Mouse (Mus musculus): ENCODE data around the gene Card11. TPM values are rescaled to one million over a fixed set of nuclear protein-coding genes. Genes with fewer than 3 reads are reported as not detected.

Gene Card11
- 1.8 TPM in 1 of 2 replicates, not detected in the other for polyA plus RNA-seq (2012; ENCODE audit: insufficient read depth, low replicate concordance)

GRCm38 (mm10) chr5:141000349-141000748 lies at the start of gene Card11:
Gene Card11, minus strand, starts transcription at chr5:141000582.
- H3K27me3 ChIP-seq (replicated peaks), result peaks cover 2% of the 10 kb centered on the region
- peaks cover 10% of the 10 kb centered on the region for H3K4me1 ChIP-seq
- TF ChIP-seq FLI1 (IDR thresholded peaks at IDR 0.05; ENCODE audit: low read length) (no peak), GATA1 (IDR thresholded peaks at IDR 0.05; ENCODE audit: borderline replicate concordance, low read length) (no peak)
- H3K9me3 ChIP-seq, result peaks cover 7% of the 10 kb centered on the region; the same call in 1 of the 2 replicates
- H3K4me3 ChIP-seq (replicated peaks), result peak within 1 kb of the TSS; percentile 63
- H3K36me3 ChIP-seq (replicated peaks; ENCODE audit: low read length), result no peaks in the 10 kb centered on the region

DNA sequence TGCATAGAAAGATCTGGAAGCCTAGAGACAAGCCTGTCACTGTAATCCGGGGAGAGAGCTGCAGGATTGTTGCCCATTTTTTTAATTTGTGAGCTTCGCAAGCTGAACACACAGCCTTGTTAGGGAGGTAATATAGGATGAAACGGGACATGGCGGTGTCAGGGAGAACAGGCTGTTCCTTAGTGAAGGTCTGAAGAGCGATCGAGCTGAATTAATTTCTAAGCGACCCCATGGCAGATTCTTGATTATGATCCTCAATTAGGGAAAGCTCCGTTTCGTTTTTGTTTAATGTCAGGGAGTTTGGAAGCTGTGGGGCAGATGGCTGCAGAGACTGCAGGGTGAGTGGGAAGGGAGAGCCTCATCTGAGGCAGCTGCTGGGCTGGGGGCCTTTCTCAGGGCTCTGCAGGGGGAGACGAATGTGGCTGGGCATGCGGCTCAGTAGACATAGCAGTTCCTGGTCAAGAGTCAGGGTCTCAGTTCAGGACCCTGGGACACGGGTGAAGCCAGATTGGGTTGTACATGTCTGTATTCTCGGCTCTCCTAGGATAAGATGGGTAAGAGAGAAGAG lies 47.4 kb upstream of the Card11 start:
- TF ChIP-seq GATA1 (IDR thresholded peaks at IDR 0.05; ENCODE audit: borderline replicate concordance, low read length), result no peak
- TF ChIP-seq FLI1 (IDR thresholded peaks at IDR 0.05; ENCODE audit: low read length), result no peak
- Histone ChIP-seq H3K4me1 (peaks cover 19% of the 10 kb centered on the region), H3K9me3 (peaks cover 16% of the 10 kb centered on the region), H3K27me3 (replicated peaks) (peaks cover 15% of the 10 kb centered on the region), H3K36me3 (replicated peaks; ENCODE audit: low read length) (no peaks in the 10 kb centered on the region), H3K4me3 (replicated peaks) (no peak overlapping the region)

- Histone ChIP-seq H3K9me3 (no peaks in the 10 kb centered on the region), H3K36me3 (replicated peaks; ENCODE audit: low read length) (no peaks in the 10 kb centered on the region), H3K4me3 (replicated peaks) (no peak overlapping the region), H3K4me1 (peaks cover 19% of the 10 kb centered on the region), H3K27me3 (replicated peaks) (peaks cover 22% of the 10 kb centered on the region)
- TF ChIP-seq FLI1 (IDR thresholded peaks at IDR 0.05; ENCODE audit: low read length) (no peak), GATA1 (IDR thresholded peaks at IDR 0.05; ENCODE audit: borderline replicate concordance, low read length) (no peak)
Observed at GRCm38 (mm10) chr5:141044976-141045375, 44.6 kb upstream of the Card11 start.

GRCm38 (mm10) chr5:141043654-141044447 lies 43.5 kb upstream of the Card11 start:
- TF ChIP-seq FLI1 (IDR thresholded peaks at IDR 0.05; ENCODE audit: low read length) (no peak), GATA1 (IDR thresholded peaks at IDR 0.05; ENCODE audit: borderline replicate concordance, low read length) (no peak)
- Histone ChIP-seq H3K4me3 (replicated peaks) (peak overlapping the region; percentile 88), H3K9me3 (no peaks in the 10 kb centered on the region), H3K4me1 (peaks cover 19% of the 10 kb centered on the region), H3K27me3 (replicated peaks) (peaks cover 22% of the 10 kb centered on the region), H3K36me3 (replicated peaks; ENCODE audit: low read length) (no peaks in the 10 kb centered on the region)

- Histone ChIP-seq H3K4me1 (peaks cover 19% of the 10 kb centered on the region), H3K9me3 (no peaks in the 10 kb centered on the region), H3K27me3 (replicated peaks) (peaks cover 22% of the 10 kb centered on the region), H3K36me3 (replicated peaks; ENCODE audit: low read length) (no peaks in the 10 kb centered on the region), H3K4me3 (replicated peaks) (no peak overlapping the region)
- TF ChIP-seq FLI1 (IDR thresholded peaks at IDR 0.05; ENCODE audit: low read length), result no peak
- no peak for TF ChIP-seq GATA1 (IDR thresholded peaks at IDR 0.05; ENCODE audit: borderline replicate concordance, low read length)
Observed at GRCm38 (mm10) chr5:141042406-141042805, 42.0 kb upstream of the Card11 start.

DNA sequence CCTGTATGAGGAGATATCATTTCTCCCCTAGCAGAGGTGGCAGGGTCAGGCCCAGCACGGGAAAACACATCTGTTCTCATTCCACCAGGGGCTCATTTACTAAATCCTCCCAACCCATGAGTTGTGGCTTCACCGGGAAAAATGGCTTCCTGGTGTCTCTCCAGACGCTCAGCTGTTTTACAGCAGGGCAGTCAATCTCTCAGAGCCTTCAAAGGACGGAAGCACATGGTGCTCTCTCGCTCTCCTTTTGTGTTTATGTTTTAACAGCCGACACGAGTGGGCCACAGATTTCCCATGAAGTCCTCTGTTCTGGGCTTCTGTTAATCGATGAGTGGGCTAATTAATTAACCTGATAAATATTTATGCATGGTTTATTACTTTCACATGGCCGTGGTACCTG lies 40.5 kb upstream of the Card11 start:
- TF ChIP-seq GATA1 (IDR thresholded peaks at IDR 0.05; ENCODE audit: borderline replicate concordance, low read length) (no peak), FLI1 (IDR thresholded peaks at IDR 0.05; ENCODE audit: low read length) (no peak)
- Histone ChIP-seq H3K4me1 (peaks cover 19% of the 10 kb centered on the region), H3K27me3 (replicated peaks) (peaks cover 22% of the 10 kb centered on the region), H3K9me3 (no peaks in the 10 kb centered on the region), H3K36me3 (replicated peaks; ENCODE audit: low read length) (no peaks in the 10 kb centered on the region), H3K4me3 (replicated peaks) (peak overlapping the region; percentile 25)

GRCm38 (mm10) chr5:141038342-141038741 lies 38.0 kb upstream of the Card11 start:
- Histone ChIP-seq H3K4me1 (peaks cover 3% of the 10 kb centered on the region; the same call in 1 of the 2 replicates), H3K9me3 (no peaks in the 10 kb centered on the region), H3K27me3 (replicated peaks) (peaks cover 14% of the 10 kb centered on the region), H3K36me3 (replicated peaks; ENCODE audit: low read length) (no peaks in the 10 kb centered on the region), H3K4me3 (replicated peaks) (no peak overlapping the region)
- TF ChIP-seq GATA1 (IDR thresholded peaks at IDR 0.05; ENCODE audit: borderline replicate concordance, low read length), result no peak
- no peak for TF ChIP-seq FLI1 (IDR thresholded peaks at IDR 0.05; ENCODE audit: low read length)

DNA sequence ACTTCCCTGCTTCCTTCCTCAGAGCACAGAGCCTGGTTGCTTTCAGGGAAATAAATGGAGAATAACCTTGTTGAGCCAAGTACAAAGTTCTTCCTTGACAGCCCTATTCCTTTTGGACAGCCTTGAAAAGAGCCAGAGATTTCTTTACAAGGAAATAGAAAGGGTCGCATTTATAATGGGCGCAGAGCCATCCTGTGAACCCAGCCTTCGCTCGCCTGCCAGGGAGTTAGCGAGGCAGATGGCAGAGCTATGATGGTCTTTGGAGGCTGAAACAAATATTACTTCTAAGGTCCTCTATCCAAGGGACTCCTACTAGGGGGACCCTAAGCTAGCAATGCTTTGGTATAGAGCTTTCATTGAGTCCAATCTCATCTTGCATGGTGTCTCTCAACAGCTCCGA lies 35.0 kb upstream of the Card11 start:
- TF ChIP-seq FLI1 (IDR thresholded peaks at IDR 0.05; ENCODE audit: low read length) (no peak), GATA1 (IDR thresholded peaks at IDR 0.05; ENCODE audit: borderline replicate concordance, low read length) (no peak)
- H3K9me3 ChIP-seq, result peaks cover 4% of the 10 kb centered on the region; the same call in 1 of the 2 replicates
- no peaks in the 10 kb centered on the region for H3K4me1 ChIP-seq
- no peaks in the 10 kb centered on the region for H3K27me3 ChIP-seq (replicated peaks)
- H3K4me3 ChIP-seq (replicated peaks), result no peak overlapping the region
- no peaks in the 10 kb centered on the region for H3K36me3 ChIP-seq (replicated peaks; ENCODE audit: low read length)

DNA sequence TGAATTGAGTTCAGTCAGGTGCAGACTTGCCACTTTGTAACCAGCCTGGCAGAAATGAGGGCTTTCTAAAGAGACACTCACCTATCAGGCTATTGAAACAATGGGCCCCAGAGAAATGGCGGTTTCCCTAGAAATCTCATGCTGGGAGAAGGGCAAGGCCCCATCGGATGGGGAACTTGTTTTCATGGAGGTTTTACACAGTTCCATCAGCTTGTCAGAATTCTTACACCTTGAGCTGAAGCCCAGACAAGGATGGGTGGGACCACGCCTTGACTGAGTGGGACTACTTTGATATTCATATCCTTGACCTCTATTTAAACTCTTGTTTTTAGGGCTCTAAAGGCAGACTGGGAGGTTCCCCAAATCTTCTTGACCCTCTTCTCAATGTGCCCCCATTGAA lies 33.9 kb upstream of the Card11 start:
- Histone ChIP-seq H3K27me3 (replicated peaks) (no peaks in the 10 kb centered on the region), H3K36me3 (replicated peaks; ENCODE audit: low read length) (no peaks in the 10 kb centered on the region), H3K4me1 (no peaks in the 10 kb centered on the region), H3K4me3 (replicated peaks) (no peak overlapping the region), H3K9me3 (peaks cover 4% of the 10 kb centered on the region; the same call in 1 of the 2 replicates)
- TF ChIP-seq FLI1 (IDR thresholded peaks at IDR 0.05; ENCODE audit: low read length) (no peak), GATA1 (IDR thresholded peaks at IDR 0.05; ENCODE audit: borderline replicate concordance, low read length) (no peak)

DNA sequence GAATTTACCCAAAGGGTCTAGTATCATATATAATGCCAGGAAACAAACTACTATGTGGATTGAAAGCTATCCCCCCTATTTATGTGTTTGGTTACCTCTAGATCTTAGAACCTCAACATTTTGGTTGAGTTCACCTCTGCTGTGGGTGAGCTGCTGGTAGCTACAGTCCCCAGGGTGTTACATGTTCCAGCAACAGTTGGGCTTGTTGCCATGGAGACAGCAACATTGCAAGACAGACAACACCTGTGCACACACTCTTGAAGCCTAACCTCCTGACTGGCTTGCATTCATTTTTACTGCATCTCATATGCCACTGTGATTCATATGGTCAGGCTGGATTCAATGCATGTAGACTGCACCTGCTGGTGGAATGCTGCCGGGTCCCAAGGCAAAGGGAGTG lies 32.6 kb upstream of the Card11 start:
- Histone ChIP-seq H3K36me3 (replicated peaks; ENCODE audit: low read length) (no peaks in the 10 kb centered on the region), H3K27me3 (replicated peaks) (no peaks in the 10 kb centered on the region), H3K4me3 (replicated peaks) (no peak overlapping the region), H3K9me3 (peaks cover 4% of the 10 kb centered on the region; the same call in 1 of the 2 replicates), H3K4me1 (no peaks in the 10 kb centered on the region)
- no peak for TF ChIP-seq FLI1 (IDR thresholded peaks at IDR 0.05; ENCODE audit: low read length)
- no peak for TF ChIP-seq GATA1 (IDR thresholded peaks at IDR 0.05; ENCODE audit: borderline replicate concordance, low read length)
